Mouse (Mus musculus): ENCODE results near the gene Lao1. TPM values are rescaled to one million over a fixed set of nuclear protein-coding genes. Genes with fewer than 3 reads are reported as not detected.
"Not testable (repeated sequence)": the region's sequence is repeated elsewhere in the genome, so short reads cannot be mapped to it uniquely, and the experiment has no call there.

The Lao1 gene
- total RNA-seq (2021), result not detected
- long read RNA-seq, experiment 1, result 0 reads
- long read RNA-seq, experiment 2, result 0 reads

- DNase-seq (ENCODE audit: low spot score in 2 of 2), result no peak
Measured at GRCm38 (mm10) chr4:118961141-118961628, at the start of gene Lao1. Lao1 (plus strand) TSS chr4:118961578.

GRCm38 (mm10) chr4:118917365-118917764, 44.0 kb upstream of the Lao1 start, which contains the start of gene Olfr1329:
Olfr1329 (minus strand) TSS chr4:118917465.
- DNase-seq (ENCODE audit: low spot score in 2 of 2), result not testable (repeated sequence)

- not testable (repeated sequence) for DNase-seq (ENCODE audit: low spot score in 2 of 2)
Measured at GRCm38 (mm10) chr4:118931326-118931725, 30.1 kb upstream of the Lao1 start.

- DNase-seq (ENCODE audit: low spot score in 2 of 2), result no peak
Measured at GRCm38 (mm10) chr4:118938512-118938911, 22.9 kb upstream of the Lao1 start, which contains the start of gene Olfr1328. Olfr1328 (minus strand) TSS chr4:118938612.

- DNase-seq (ENCODE audit: low spot score in 2 of 2), result no peak
Measured at GRCm38 (mm10) chr4:118958812-118959211, 2.6 kb upstream of the Lao1 start.

GRCm38 (mm10) chr4:118967711-118968110, 6.3 kb downstream of the Lao1 start:
- DNase-seq (ENCODE audit: low spot score in 2 of 2), result no peak

GRCm38 (mm10) chr4:118973281-118973680, 11.9 kb downstream of the Lao1 start:
- no peak for DNase-seq (ENCODE audit: low spot score in 2 of 2)

GRCm38 (mm10) chr4:118985291-118985690, 23.9 kb downstream of the Lao1 start:
- no peak for DNase-seq (ENCODE audit: low spot score in 2 of 2)

- no peak for DNase-seq (ENCODE audit: low spot score in 2 of 2)
Measured at GRCm38 (mm10) chr4:118988535-118988934, 27.2 kb downstream of the Lao1 start.

- no peak for DNase-seq (ENCODE audit: low spot score in 2 of 2)
Measured at GRCm38 (mm10) chr4:118989331-118989730, 28.0 kb downstream of the Lao1 start.

GRCm38 (mm10) chr4:118991797-118992196, 30.4 kb downstream of the Lao1 start:
- no peak for DNase-seq (ENCODE audit: low spot score in 2 of 2)

- no peak for DNase-seq (ENCODE audit: low spot score in 2 of 2)
Measured at GRCm38 (mm10) chr4:118997127-118997542, 35.8 kb downstream of the Lao1 start.

- no peak for DNase-seq (ENCODE audit: low spot score in 2 of 2)
Measured at GRCm38 (mm10) chr4:118999691-119000486, 38.5 kb downstream of the Lao1 start.

- DNase-seq (ENCODE audit: low spot score in 2 of 2), result no peak
Measured at GRCm38 (mm10) chr4:119001696-119002095, 40.3 kb downstream of the Lao1 start.

- DNase-seq (ENCODE audit: low spot score in 2 of 2), result no peak
Measured at GRCm38 (mm10) chr4:119002512-119002911, 41.1 kb downstream of the Lao1 start.

GRCm38 (mm10) chr4:119004178-119004577, 42.8 kb downstream of the Lao1 start:
- no peak for DNase-seq (ENCODE audit: low spot score in 2 of 2)

- DNase-seq (ENCODE audit: low spot score in 2 of 2), result peak; percentile 71 to 85
Measured at GRCm38 (mm10) chr4:119004613-119005339, 43.4 kb downstream of the Lao1 start.

GRCm38 (mm10) chr4:119007602-119008001, 46.2 kb downstream of the Lao1 start:
- DNase-seq (ENCODE audit: low spot score in 2 of 2), result no peak

- DNase-seq (ENCODE audit: low spot score in 2 of 2), result peak in 1 of 2 experiments; percentile 23
Measured at GRCm38 (mm10) chr4:119008476-119008875, 47.1 kb downstream of the Lao1 start.

GRCm38 (mm10) chr4:119009814-119010213, 48.4 kb downstream of the Lao1 start:
- DNase-seq (ENCODE audit: low spot score in 2 of 2), result no peak

GRCm38 (mm10) chr4:119011050-119011680, 49.8 kb downstream of the Lao1 start:
- DNase-seq (ENCODE audit: low spot score in 2 of 2), result no peak

All from gastrocnemius, postnatal 4 days (tissue).